Mouse (Mus musculus): ENCODE data around the gene Sfi1. TPM values are rescaled to one million over a fixed set of nuclear protein-coding genes. Genes with fewer than 3 reads are reported as not detected.
"Not testable (repeated sequence)": the region's sequence is repeated elsewhere in the genome, so short reads cannot be mapped to it uniquely, and the experiment has no call there.

The Sfi1 gene
- polyA plus RNA-seq, 1 experiment from 2014 or later: 14.3 TPM

DNA sequence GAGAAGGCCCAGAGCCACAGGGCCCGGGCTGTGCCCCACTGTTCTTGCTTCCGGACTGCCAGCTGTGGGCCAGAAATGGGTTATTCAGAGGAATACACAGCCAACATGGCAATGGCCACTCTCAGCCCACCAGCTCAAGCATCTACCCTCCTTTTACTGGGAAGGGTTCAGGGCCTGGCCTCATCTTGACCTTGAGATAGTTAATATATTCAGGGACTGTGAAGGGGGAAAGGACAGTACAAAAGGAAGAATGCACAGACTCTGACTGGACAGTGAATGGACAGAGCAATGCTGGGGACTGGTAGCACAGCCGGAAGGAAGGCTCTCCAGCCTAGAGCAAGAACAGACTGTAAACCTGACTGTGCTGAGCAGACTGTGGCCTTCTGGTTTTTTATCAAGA, 57.3 kb downstream of the Sfi1 start:
- H3K4me3 ChIP-seq; H3K36me3 ChIP-seq; H3K27me3 ChIP-seq (replicated peaks); H3K9ac ChIP-seq; H3K4me2 ChIP-seq (replicated peaks); H3K4me1 ChIP-seq; ATAC-seq (ENCODE audit: low FRiP score, low read depth); H3K27ac ChIP-seq: not testable (repeated sequence)
- 74% methylated on average over 3 of the region's 3 CpGs for WGBS
- peaks cover 21% of the 10 kb centered on the region for H3K9me3 ChIP-seq

- H3K4me2 ChIP-seq (replicated peaks); H3K27me3 ChIP-seq (replicated peaks); ATAC-seq (ENCODE audit: low FRiP score, low read depth); H3K4me3 ChIP-seq; H3K36me3 ChIP-seq; H3K9ac ChIP-seq; H3K4me1 ChIP-seq; H3K27ac ChIP-seq: not testable (repeated sequence)
- WGBS: 98% methylated on average over 5 of the region's 7 CpGs
- H3K9me3 ChIP-seq: peaks cover 21% of the 10 kb centered on the region
Observed at GRCm38 (mm10) chr11:3135391-3135790, 57.9 kb downstream of the Sfi1 start.

GRCm38 (mm10) chr11:3133360-3133759, 59.9 kb downstream of the Sfi1 start:
- H3K4me2 ChIP-seq (replicated peaks); H3K27me3 ChIP-seq (replicated peaks); H3K4me1 ChIP-seq; H3K4me3 ChIP-seq; H3K27ac ChIP-seq; H3K9ac ChIP-seq: not testable (repeated sequence)
- peak; percentile 15 for ATAC-seq (ENCODE audit: low FRiP score, low read depth)
- WGBS: no CpG with 5 or more reads among the region's 4 CpGs
- Histone ChIP-seq H3K36me3 (peaks cover 12% of the 10 kb centered on the region), H3K9me3 (peaks cover 21% of the 10 kb centered on the region)

GRCm38 (mm10) chr11:3132957-3133356, 60.3 kb downstream of the Sfi1 start:
- peaks cover 19% of the 10 kb centered on the region for H3K9me3 ChIP-seq
- WGBS: 89% methylated on average over 3 of the region's 3 CpGs
- peak; percentile 0; the same call in 1 of the 2 replicates for ATAC-seq (ENCODE audit: low FRiP score, low read depth)
- not testable (repeated sequence) for H3K4me2 ChIP-seq (replicated peaks); H3K27ac ChIP-seq; H3K4me1 ChIP-seq; H3K9ac ChIP-seq; H3K27me3 ChIP-seq (replicated peaks); H3K4me3 ChIP-seq
- H3K36me3 ChIP-seq: peaks cover 12% of the 10 kb centered on the region

DNA sequence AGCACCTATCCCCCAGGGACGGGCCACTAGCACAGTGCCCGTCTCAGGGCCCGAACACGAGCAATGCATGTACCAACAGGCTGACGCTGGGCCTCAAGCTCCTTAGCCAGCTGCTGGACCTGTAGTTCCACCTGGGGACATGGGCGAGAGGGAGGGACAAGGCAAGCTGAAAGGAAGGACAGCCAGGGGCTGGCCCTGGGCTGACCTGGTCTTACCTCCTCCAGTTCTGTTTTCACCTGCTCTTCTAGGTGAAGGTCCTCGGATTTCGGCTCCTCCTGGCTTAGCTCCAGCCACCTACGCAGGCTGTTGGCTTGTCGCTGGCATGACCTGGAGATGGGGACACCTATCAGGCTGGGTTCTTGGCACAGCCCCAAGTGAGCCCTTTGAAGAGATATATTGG, 61.3 kb downstream of the Sfi1 start:
- H3K4me2 ChIP-seq (replicated peaks); H3K4me1 ChIP-seq; H3K9ac ChIP-seq; H3K27ac ChIP-seq; H3K27me3 ChIP-seq (replicated peaks): not testable (repeated sequence)
- Histone ChIP-seq H3K36me3 (peaks cover 12% of the 10 kb centered on the region), H3K9me3 (peaks cover 17% of the 10 kb centered on the region), H3K4me3 (0 out of 2 replicates have a peak overlapping the region, but pooled peaks have one; percentile 0)
- peak; percentile 12 for ATAC-seq (ENCODE audit: low FRiP score, low read depth)
- WGBS: 85% methylated on average over 9 of the region's 10 CpGs

- peaks cover 18% of the 10 kb centered on the region for H3K9me3 ChIP-seq
- not testable (repeated sequence) for H3K9ac ChIP-seq; H3K4me3 ChIP-seq; H3K27ac ChIP-seq; ATAC-seq (ENCODE audit: low FRiP score, low read depth); H3K27me3 ChIP-seq (replicated peaks); H3K4me1 ChIP-seq; H3K4me2 ChIP-seq (replicated peaks)
- 92% methylated on average over 8 of the region's 8 CpGs for WGBS
- peaks cover 12% of the 10 kb centered on the region for H3K36me3 ChIP-seq
Observed at GRCm38 (mm10) chr11:3129852-3130251, 63.4 kb downstream of the Sfi1 start.

- not testable (repeated sequence) for H3K27me3 ChIP-seq (replicated peaks); H3K4me3 ChIP-seq; H3K4me1 ChIP-seq; ATAC-seq (ENCODE audit: low FRiP score, low read depth); H3K27ac ChIP-seq; H3K9ac ChIP-seq; H3K4me2 ChIP-seq (replicated peaks)
- WGBS: 88% methylated on average over 2 of the region's 2 CpGs
- Histone ChIP-seq H3K9me3 (peaks cover 18% of the 10 kb centered on the region), H3K36me3 (peaks cover 12% of the 10 kb centered on the region)
Observed at GRCm38 (mm10) chr11:3129276-3129675, 64.0 kb downstream of the Sfi1 start.

GRCm38 (mm10) chr11:3127303-3127795, 65.9 kb downstream of the Sfi1 start:
- not testable (repeated sequence) for H3K27ac ChIP-seq; H3K4me1 ChIP-seq; H3K4me3 ChIP-seq; H3K4me2 ChIP-seq (replicated peaks); H3K27me3 ChIP-seq (replicated peaks); H3K36me3 ChIP-seq; H3K9ac ChIP-seq
- ATAC-seq (ENCODE audit: low FRiP score, low read depth): peak; percentile 19
- WGBS: 93% methylated on average over 5 of the region's 7 CpGs
- peaks cover 17% of the 10 kb centered on the region for H3K9me3 ChIP-seq

- WGBS: 81% methylated on average over 6 of the region's 6 CpGs
- not testable (repeated sequence) for H3K27ac ChIP-seq; H3K36me3 ChIP-seq; H3K4me2 ChIP-seq (replicated peaks); H3K4me3 ChIP-seq; H3K9ac ChIP-seq; H3K27me3 ChIP-seq (replicated peaks); H3K4me1 ChIP-seq
- H3K9me3 ChIP-seq: peaks cover 16% of the 10 kb centered on the region
- peak; percentile 1 for ATAC-seq (ENCODE audit: low FRiP score, low read depth)
Observed at GRCm38 (mm10) chr11:3126478-3127302, 66.6 kb downstream of the Sfi1 start.

GRCm38 (mm10) chr11:3125922-3126321, 67.3 kb downstream of the Sfi1 start:
- H3K9ac ChIP-seq; ATAC-seq (ENCODE audit: low FRiP score, low read depth); H3K4me3 ChIP-seq; H3K36me3 ChIP-seq; H3K27ac ChIP-seq; H3K4me2 ChIP-seq (replicated peaks); H3K4me1 ChIP-seq; H3K27me3 ChIP-seq (replicated peaks): not testable (repeated sequence)
- 86% methylated on average over 4 of the region's 4 CpGs for WGBS
- H3K9me3 ChIP-seq: peaks cover 16% of the 10 kb centered on the region

- not testable (repeated sequence) for H3K4me3 ChIP-seq; H3K4me2 ChIP-seq (replicated peaks); H3K27ac ChIP-seq; H3K36me3 ChIP-seq; H3K9ac ChIP-seq; H3K27me3 ChIP-seq (replicated peaks); H3K4me1 ChIP-seq; ATAC-seq (ENCODE audit: low FRiP score, low read depth)
- peaks cover 16% of the 10 kb centered on the region for H3K9me3 ChIP-seq
- 87% methylated on average over 22 of the region's 22 CpGs for WGBS
Observed at GRCm38 (mm10) chr11:3124932-3125810, 68.1 kb downstream of the Sfi1 start.

DNA sequence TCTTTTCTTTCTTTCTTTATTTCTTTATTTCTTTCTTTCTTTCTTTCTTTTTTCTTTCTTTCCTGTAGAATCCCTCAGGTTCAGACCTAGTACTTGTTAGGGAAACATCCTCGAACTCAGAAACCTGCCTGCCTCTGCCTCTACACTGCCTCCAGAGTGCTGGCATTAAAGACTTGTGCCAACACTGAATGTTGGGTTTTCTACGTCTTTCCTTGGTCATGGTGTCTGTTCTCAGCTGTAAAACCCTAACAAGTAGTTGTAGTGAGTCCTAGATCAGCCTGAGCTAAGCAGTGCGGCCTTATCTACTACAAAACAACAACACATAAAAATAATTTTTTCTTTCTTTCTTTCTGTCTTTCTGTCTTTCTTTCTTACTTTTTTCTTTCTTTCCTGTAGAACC, 78.9 kb downstream of the Sfi1 start:
- Histone ChIP-seq H3K27ac (no peak overlapping the region), H3K36me3 (no peaks in the 10 kb centered on the region), H3K4me3 (no peak overlapping the region), H3K9me3 (peaks cover 31% of the 10 kb centered on the region), H3K9ac (no peak overlapping the region), H3K4me1 (no peaks in the 10 kb centered on the region), H3K4me2 (replicated peaks) (no peak overlapping the region), H3K27me3 (replicated peaks) (no peaks in the 10 kb centered on the region)
- no peak for ATAC-seq (ENCODE audit: low FRiP score, low read depth)
- WGBS: 69% methylated on average over 3 of the region's 3 CpGs

All from neural tube, embryonic 12.5 days (tissue).